Mouse (Mus musculus) heart, embryonic 16.5 days (tissue): ENCODE results near the gene Krr1. TPM values are rescaled to one million over a fixed set of nuclear protein-coding genes. Genes with fewer than 3 reads are reported as not detected.
A peak's percentile ranks its signal among the peaks of the same experiment; 100 is the strongest.

Source experiments
- ATAC-seq: fragments of 200-750 bp; cut with Nextera tagmentation; replicated peaks from 2 replicates; pipeline ENCODE4 v1.8.0; 2017; ENCODE audit warnings: moderate number of reproducible peaks; ENCODE audit not compliant: insufficient read depth, low FRiP score; ENCODE audit errors: extremely low read depth
- H3K27ac ChIP-seq: fragments of 300-500 bp; sonication (generic); 2 replicates; pipeline ENCODE4 v1.5.1; 2014; ENCODE audit warnings: mild to moderate bottlenecking, low read length, control low read depth, moderate library complexity
- H3K27me3 ChIP-seq: fragments of 300-500 bp; sonication (generic); 2 replicates; pipeline ENCODE4 v1.6.1; 2014; ENCODE audit warnings: low read length, mixed read lengths; ENCODE audit not compliant: control insufficient read depth, insufficient read depth
- H3K36me3 ChIP-seq: fragments of 300-500 bp; sonication (generic); 2 replicates; pipeline ENCODE4 v1.6.1; 2014; ENCODE audit not compliant: control insufficient read depth, insufficient read depth
- H3K4me1 ChIP-seq: fragments of 300-500 bp; sonication (generic); 2 replicates; pipeline ENCODE4 v1.6.1; 2014; ENCODE audit warnings: low read length, mixed read lengths; ENCODE audit not compliant: control insufficient read depth, insufficient read depth
- H3K4me2 ChIP-seq: fragments of 300-500 bp; sonication (generic); 2 replicates; pipeline ENCODE4 v1.6.1; 2014; ENCODE audit warnings: low read depth, mild to moderate bottlenecking, control low read depth, low read length
- H3K4me3 ChIP-seq: fragments of 300-500 bp; sonication (generic); 2 replicates; pipeline ENCODE4 v1.5.1; 2014; ENCODE audit warnings: mild to moderate bottlenecking, control low read depth, low read length
- H3K9ac ChIP-seq: fragments of 300-500 bp; sonication (generic); 2 replicates; pipeline ENCODE4 v1.6.1; 2014; ENCODE audit warnings: low read length, control low read depth
- H3K9me3 ChIP-seq: fragments of 300-500 bp; sonication (generic); replicated peaks from 2 replicates; pipeline ENCODE4 v1.6.1; 2016; ENCODE audit warnings: low read length; ENCODE audit not compliant: control insufficient read depth
- WGBS: fragments of 180-500 bp; shearing (Covaris S2); extraction: QIAGEN DNeasy Blood & Tissue Kit; methylation state at CpG from one replicate; pipeline ENCODE4 v1.1.7; 2014; 5-methylcytosine and 5-hydroxymethylcytosine counted together
- polyA plus RNA-seq: library from polyadenylated mRNA; unstranded; fragments of >200 nt; fragmentation: Nextera tagmentation; extraction: Ambion mirVana; gene quantifications from 2 replicates; pipeline ENCODE4 v1.2.1, GENCODE M21; 2015

The Krr1 gene
- polyA plus RNA-seq, 1 experiment from 2014 or later = 29.7 TPM

- Histone ChIP-seq H3K4me2 (peak overlapping the region; percentile 54), H3K9me3 (no peaks in the 10 kb centered on the region), H3K27me3 (no peaks in the 10 kb centered on the region), H3K27ac (peak overlapping the region; percentile 90), H3K4me1 (peaks cover 37% of the 10 kb centered on the region), H3K9ac (0 out of 2 replicates have a peak overlapping the region, but pooled peaks have one; percentile 22), H3K36me3 (no peaks in the 10 kb centered on the region), H3K4me3 (peak overlapping the region; percentile 21; the same call in 1 of the 2 replicates)
- WGBS = 4% methylated on average over 13 of the region's 13 CpGs
- peak; percentile 92 for ATAC-seq
These were observed 35.8 kb upstream of the Krr1 start for GRCm38 (mm10) chr10:111936491-111937145.

DNA sequence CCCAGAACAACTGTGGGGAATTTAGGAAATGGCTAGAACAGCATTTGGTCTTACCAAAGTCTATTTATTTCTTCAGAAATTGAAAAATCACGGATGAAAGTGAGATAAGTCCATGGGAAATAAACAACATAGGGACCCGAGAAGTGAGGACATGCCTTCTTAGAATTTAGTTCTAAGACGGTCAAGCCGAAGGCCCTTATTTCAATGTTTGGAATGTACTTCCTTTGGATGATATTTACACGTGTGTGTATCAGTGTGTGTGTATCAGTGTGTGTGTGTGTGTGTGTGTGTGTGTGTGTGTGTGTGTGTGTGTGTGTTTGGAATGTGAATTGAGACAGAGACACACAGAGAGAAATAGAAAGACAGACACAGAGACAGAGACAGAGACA, 35.3 kb upstream of the Krr1 start:
- peak overlapping the region; percentile 90 for H3K27ac ChIP-seq
- no peak for ATAC-seq
- WGBS = 33% methylated on average over 5 of the region's 5 CpGs
- peak overlapping the region; percentile 54 for H3K4me2 ChIP-seq
- H3K9me3 ChIP-seq = no peaks in the 10 kb centered on the region
- no peaks in the 10 kb centered on the region for H3K27me3 ChIP-seq
- 0 out of 2 replicates have a peak overlapping the region, but pooled peaks have one; percentile 22 for H3K9ac ChIP-seq
- H3K4me1 ChIP-seq = peaks cover 32% of the 10 kb centered on the region
- H3K4me3 ChIP-seq = peak overlapping the region; percentile 21; the same call in 1 of the 2 replicates
- H3K36me3 ChIP-seq = no peaks in the 10 kb centered on the region

DNA sequence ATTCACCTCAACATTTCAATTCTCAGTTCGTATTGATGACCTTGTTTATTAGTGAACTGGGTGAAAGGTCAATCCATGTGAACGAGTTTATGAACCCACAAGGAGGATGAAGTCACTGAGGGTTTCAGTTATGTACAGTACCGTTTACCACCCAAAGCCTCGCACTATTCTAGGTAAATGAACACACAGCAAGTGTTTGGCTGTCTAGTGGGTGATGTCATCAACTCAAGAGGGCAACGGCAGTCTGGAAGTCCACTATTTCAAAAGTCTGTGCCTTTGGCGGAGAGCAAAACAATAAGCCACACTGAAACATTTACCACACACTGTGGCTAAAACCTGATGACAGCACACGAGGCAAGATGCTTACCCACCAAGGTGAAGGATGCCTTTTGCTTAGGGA, 29.4 kb upstream of the Krr1 start:
- Histone ChIP-seq H3K9ac (no peak overlapping the region), H3K27ac (no peak overlapping the region), H3K4me3 (no peak overlapping the region), H3K9me3 (0 out of 2 replicates have a peak, but pooled peaks cover 4% of the 10 kb centered on the region), H3K27me3 (no peaks in the 10 kb centered on the region), H3K4me2 (no peak overlapping the region), H3K4me1 (0 out of 2 replicates have a peak, but pooled peaks cover 3% of the 10 kb centered on the region), H3K36me3 (no peaks in the 10 kb centered on the region)
- ATAC-seq = no peak
- WGBS = 48% methylated on average over 7 of the region's 7 CpGs

GRCm38 (mm10) chr10:111945563-111945962, 26.9 kb upstream of the Krr1 start:
- 40% methylated on average over 3 of the region's 3 CpGs for WGBS
- Histone ChIP-seq H3K9me3 (0 out of 2 replicates have a peak, but pooled peaks cover 4% of the 10 kb centered on the region), H3K4me1 (0 out of 2 replicates have a peak, but pooled peaks cover 3% of the 10 kb centered on the region), H3K36me3 (no peaks in the 10 kb centered on the region), H3K27ac (no peak overlapping the region), H3K9ac (no peak overlapping the region), H3K4me3 (no peak overlapping the region), H3K27me3 (no peaks in the 10 kb centered on the region), H3K4me2 (no peak overlapping the region)
- ATAC-seq = no peak

GRCm38 (mm10) chr10:111948041-111948440, 24.4 kb upstream of the Krr1 start:
- H3K9me3 ChIP-seq = 0 out of 2 replicates have a peak, but pooled peaks cover 4% of the 10 kb centered on the region
- no peak overlapping the region for H3K4me2 ChIP-seq
- WGBS = 81% methylated on average over 1 of the region's 1 CpGs
- H3K4me1 ChIP-seq = 0 out of 2 replicates have a peak, but pooled peaks cover under 1% of the 10 kb centered on the region
- no peak overlapping the region for H3K9ac ChIP-seq
- H3K36me3 ChIP-seq = no peaks in the 10 kb centered on the region
- no peak for ATAC-seq
- no peaks in the 10 kb centered on the region for H3K27me3 ChIP-seq
- H3K4me3 ChIP-seq = no peak overlapping the region
- H3K27ac ChIP-seq = no peak overlapping the region

DNA sequence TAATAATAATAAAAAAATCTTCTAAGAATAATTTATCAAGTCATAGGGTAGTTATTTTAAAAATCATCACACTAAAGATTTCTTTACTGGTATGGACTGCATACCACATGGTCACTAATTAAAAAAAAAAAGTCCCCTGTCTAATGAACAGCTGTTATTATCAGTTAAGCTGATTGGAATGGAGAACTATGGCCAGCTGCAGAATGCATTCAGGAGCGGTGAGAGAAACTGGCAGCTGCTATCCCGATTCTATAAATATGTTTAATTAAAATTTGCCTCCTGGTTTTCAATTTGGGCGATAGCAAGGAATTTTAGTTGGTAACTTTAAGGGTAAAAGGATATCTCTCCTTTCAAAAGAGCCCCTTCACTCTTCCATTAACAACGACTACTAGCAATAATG, 23.5 kb upstream of the Krr1 start:
- no peaks in the 10 kb centered on the region for H3K4me1 ChIP-seq
- H3K9ac ChIP-seq = no peak overlapping the region
- no peak for ATAC-seq
- no peak overlapping the region for H3K4me2 ChIP-seq
- no peak overlapping the region for H3K4me3 ChIP-seq
- H3K9me3 ChIP-seq = 0 out of 2 replicates have a peak, but pooled peaks cover 4% of the 10 kb centered on the region
- 68% methylated on average over 4 of the region's 4 CpGs for WGBS
- no peaks in the 10 kb centered on the region for H3K27me3 ChIP-seq
- no peaks in the 10 kb centered on the region for H3K36me3 ChIP-seq
- H3K27ac ChIP-seq = no peak overlapping the region

DNA sequence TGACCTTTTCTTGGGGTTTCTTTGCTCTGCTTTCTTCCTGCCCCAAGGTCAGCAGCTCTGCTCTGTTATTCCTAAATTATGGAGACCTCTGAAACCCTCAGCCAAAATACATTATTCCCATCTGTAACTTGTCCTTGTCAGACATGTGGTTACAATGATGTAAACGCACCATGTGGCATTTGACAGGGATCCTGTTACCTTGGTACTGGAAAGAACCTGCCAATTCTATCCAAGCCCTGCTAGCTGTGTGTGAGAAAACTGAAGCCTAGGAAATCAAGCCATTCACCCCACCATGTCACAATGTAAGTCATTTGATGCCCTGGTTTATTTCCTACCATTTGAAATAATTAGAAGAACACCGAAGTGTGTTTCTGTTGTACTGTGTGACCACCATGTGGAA, 16.6 kb upstream of the Krr1 start:
- H3K27me3 ChIP-seq = no peaks in the 10 kb centered on the region
- no peak overlapping the region for H3K27ac ChIP-seq
- peaks cover 3% of the 10 kb centered on the region; the same call in 1 of the 2 replicates for H3K4me1 ChIP-seq
- no peak for ATAC-seq
- no peaks in the 10 kb centered on the region for H3K9me3 ChIP-seq
- no peak overlapping the region for H3K4me3 ChIP-seq
- 93% methylated on average over 2 of the region's 2 CpGs for WGBS
- no peak overlapping the region for H3K4me2 ChIP-seq
- no peaks in the 10 kb centered on the region for H3K36me3 ChIP-seq
- H3K9ac ChIP-seq = no peak overlapping the region

- no peak overlapping the region for H3K4me3 ChIP-seq
- no peaks in the 10 kb centered on the region for H3K27me3 ChIP-seq
- no peaks in the 10 kb centered on the region for H3K36me3 ChIP-seq
- H3K4me1 ChIP-seq = peaks cover 3% of the 10 kb centered on the region; the same call in 1 of the 2 replicates
- 42% methylated on average over 10 of the region's 10 CpGs for WGBS
- H3K4me2 ChIP-seq = peak overlapping the region; percentile 31; the same call in 1 of the 2 replicates
- no peaks in the 10 kb centered on the region for H3K9me3 ChIP-seq
- no peak overlapping the region for H3K9ac ChIP-seq
- H3K27ac ChIP-seq = no peak overlapping the region
- peak; percentile 81 for ATAC-seq
These were observed 15.0 kb upstream of the Krr1 start for GRCm38 (mm10) chr10:111957271-111958045.

- no peak for ATAC-seq
- Histone ChIP-seq H3K4me3 (no peak overlapping the region), H3K27me3 (no peaks in the 10 kb centered on the region), H3K9ac (no peak overlapping the region), H3K36me3 (no peaks in the 10 kb centered on the region), H3K4me2 (no peak overlapping the region), H3K9me3 (no peaks in the 10 kb centered on the region), H3K27ac (no peak overlapping the region), H3K4me1 (peaks cover 3% of the 10 kb centered on the region; the same call in 1 of the 2 replicates)
- WGBS = 38% methylated on average over 4 of the region's 4 CpGs
These were observed 14.4 kb upstream of the Krr1 start for GRCm38 (mm10) chr10:111958046-111958421.
